Mouse (Mus musculus) lung, postnatal 25 days (tissue): ENCODE measurements around the gene Garnl3.

Experiments used
- DNase-seq: peaks from one replicate; pipeline ENCODE4 v3.0.0; 2022; ENCODE audit warnings: low spot score

Gene Garnl3

GRCm38 (mm10) chr2:32968024-32968614 is 163.3 kb downstream of the Garnl3 start:
- DNase-seq: no peak

- DNase-seq: peak; percentile 88
Observed at GRCm38 (mm10) chr2:32966689-32967631, 164.5 kb downstream of the Garnl3 start.

- no peak for DNase-seq
Observed at GRCm38 (mm10) chr2:32966184-32966688, 165.2 kb downstream of the Garnl3 start.

GRCm38 (mm10) chr2:32965511-32966183 is 165.8 kb downstream of the Garnl3 start:
- DNase-seq: no peak

GRCm38 (mm10) chr2:32964659-32965457 is 166.6 kb downstream of the Garnl3 start:
- no peak for DNase-seq

GRCm38 (mm10) chr2:32963981-32964380 is 167.5 kb downstream of the Garnl3 start:
- no peak for DNase-seq

GRCm38 (mm10) chr2:32963544-32963943 is 167.9 kb downstream of the Garnl3 start:
- no peak for DNase-seq

- no peak for DNase-seq
Observed at GRCm38 (mm10) chr2:32962875-32963220, 168.6 kb downstream of the Garnl3 start.

GRCm38 (mm10) chr2:32962062-32962874 is 169.2 kb downstream of the Garnl3 start:
- no peak for DNase-seq

- peak; percentile 95 for DNase-seq
Observed at GRCm38 (mm10) chr2:32961192-32961995, 170.1 kb downstream of the Garnl3 start, which contains the start of the genes Rpl12 and Lrsam1. Gene Rpl12 (plus strand): TSS chr2:32961559. Gene Lrsam1 (minus strand): TSS chr2:32961614.

- DNase-seq: no peak
Observed at GRCm38 (mm10) chr2:32960273-32960672, 171.2 kb downstream of the Garnl3 start.

- DNase-seq: no peak
Observed at GRCm38 (mm10) chr2:32957344-32957743, 174.1 kb downstream of the Garnl3 start.

GRCm38 (mm10) chr2:32954581-32954980 is 176.9 kb downstream of the Garnl3 start:
- no peak for DNase-seq

GRCm38 (mm10) chr2:32947454-32947853 is 184.0 kb downstream of the Garnl3 start:
- no peak for DNase-seq

- no peak for DNase-seq
Observed at GRCm38 (mm10) chr2:32940483-32940882, 191.0 kb downstream of the Garnl3 start.

GRCm38 (mm10) chr2:32939418-32939817 is 192.0 kb downstream of the Garnl3 start:
- DNase-seq: peak; percentile 35

GRCm38 (mm10) chr2:32938741-32939140 is 192.7 kb downstream of the Garnl3 start:
- no peak for DNase-seq
